Mouse (Mus musculus): Measurements from ENCODE around the gene Fer.

DNA sequence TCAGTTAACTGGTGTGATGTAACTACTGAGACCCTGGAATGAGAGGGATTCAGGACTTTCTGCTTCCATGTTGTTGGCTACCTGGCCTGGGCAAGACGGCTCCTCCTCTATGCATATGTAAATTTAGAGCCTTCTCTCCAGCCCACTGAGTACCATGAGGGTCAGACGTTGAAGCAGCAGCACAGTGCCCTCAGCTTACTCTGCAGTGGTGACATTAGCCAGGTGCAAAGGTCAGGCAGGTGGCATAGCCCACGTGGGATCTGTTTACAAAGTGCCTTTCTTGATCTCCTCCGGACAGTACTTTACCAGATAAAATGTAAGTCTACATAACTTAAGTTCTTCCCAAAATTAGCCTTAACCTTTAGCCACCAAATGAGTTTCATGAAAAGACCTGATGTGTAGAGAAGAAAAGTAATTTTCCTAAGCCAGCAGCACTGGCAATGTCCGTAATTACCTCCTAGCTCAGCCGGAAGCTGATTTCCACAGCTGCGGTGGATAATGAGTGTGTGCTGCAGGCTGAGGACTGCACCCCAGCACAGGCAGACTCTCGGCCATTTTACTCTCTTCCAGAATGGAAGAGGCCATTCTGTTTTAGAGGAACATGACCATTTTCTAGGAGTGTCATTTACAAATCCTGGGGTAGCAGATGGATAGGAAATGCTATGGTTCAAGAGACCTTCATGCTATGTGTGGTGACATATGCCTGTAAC, 273.2 kb downstream of the Fer start:
- TF ChIP-seq CTCF (IDR thresholded peaks at IDR 0.05; ENCODE audit: extremely low read depth, insufficient read depth, insufficient read length, insufficient replicate concordance) (no peak), POLR2A (IDR thresholded peaks at IDR 0.05; ENCODE audit: low read depth, low read length) (no peak)

All from spleen, adult 2 months (tissue).